Mouse (Mus musculus) left cerebral cortex, adult 8-10 months (tissue): Measurements from ENCODE around the gene Gm20604. TPM values are rescaled to one million over a fixed set of nuclear protein-coding genes. Genes with fewer than 3 reads are reported as not detected.
A peak's percentile ranks its signal among the peaks of the same experiment; 100 is the strongest.

Source experiments
- DNase-seq, 2 experiments: peaks; one replicate each; pipeline ENCODE4 v3.0.0; 2022; ENCODE audit warnings: low spot score in 2 of 2
- total RNA-seq, 4 experiments: library from RNA; stranded (reverse); gene quantifications; 2 replicates each; pipeline ENCODE4 v1.2.4; 2022

The Gm20604 gene
- total RNA-seq, 4 experiments from 2014 or later: 15.1 to 21.1 (median 18.1) TPM

GRCm38 (mm10) chr12:102706833-102707463 is 51.5 kb downstream of the Gm20604 start:
- no peak for DNase-seq

GRCm38 (mm10) chr12:102705906-102706640 is 52.4 kb downstream of the Gm20604 start:
- DNase-seq: no peak

GRCm38 (mm10) chr12:102705216-102705871 is 53.1 kb downstream of the Gm20604 start:
- peak; percentile 83 to 88 for DNase-seq

DNA sequence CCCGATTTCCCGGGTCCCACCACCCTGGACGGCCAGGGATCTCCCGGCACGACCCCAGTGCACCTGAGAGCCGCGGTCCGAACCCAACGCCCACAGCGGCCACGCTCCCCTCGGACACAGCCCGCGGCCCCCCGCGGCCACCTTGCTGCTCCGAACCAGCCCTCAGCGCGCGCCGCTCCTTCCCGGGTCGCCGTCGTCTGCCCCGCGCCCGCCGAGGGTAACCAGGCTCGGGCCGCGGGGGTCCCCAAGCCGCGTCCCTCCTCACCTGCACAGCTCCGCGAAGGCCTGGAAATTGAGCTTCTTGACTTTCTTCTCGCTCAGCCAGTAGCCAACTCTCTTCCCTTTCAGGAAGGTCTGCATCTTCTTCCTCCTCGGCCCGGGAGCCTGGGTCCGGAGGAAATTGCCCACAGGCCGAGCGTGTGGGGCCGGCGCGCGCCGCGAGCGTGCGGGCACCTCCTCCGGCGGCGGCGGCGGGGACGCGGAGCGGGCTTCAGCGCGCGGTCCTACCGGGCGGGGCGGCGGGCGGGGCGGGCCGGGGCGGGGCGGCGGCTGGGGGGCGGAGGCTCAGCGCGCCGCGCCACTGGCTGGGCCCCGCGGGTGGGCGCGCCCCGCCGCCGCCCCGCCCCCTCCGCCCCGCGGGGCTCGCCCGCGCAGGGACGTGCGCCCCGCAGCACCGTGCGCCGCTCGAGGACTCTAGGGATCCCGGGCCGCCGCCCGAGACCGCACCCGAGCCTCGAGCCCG is 53.8 kb downstream of the Gm20604 start, which contains the start of gene Itpk1:
Gene Itpk1, minus strand, starts transcription at position 474 of the 742 bp plus-strand sequence.
- no peak for DNase-seq

DNA sequence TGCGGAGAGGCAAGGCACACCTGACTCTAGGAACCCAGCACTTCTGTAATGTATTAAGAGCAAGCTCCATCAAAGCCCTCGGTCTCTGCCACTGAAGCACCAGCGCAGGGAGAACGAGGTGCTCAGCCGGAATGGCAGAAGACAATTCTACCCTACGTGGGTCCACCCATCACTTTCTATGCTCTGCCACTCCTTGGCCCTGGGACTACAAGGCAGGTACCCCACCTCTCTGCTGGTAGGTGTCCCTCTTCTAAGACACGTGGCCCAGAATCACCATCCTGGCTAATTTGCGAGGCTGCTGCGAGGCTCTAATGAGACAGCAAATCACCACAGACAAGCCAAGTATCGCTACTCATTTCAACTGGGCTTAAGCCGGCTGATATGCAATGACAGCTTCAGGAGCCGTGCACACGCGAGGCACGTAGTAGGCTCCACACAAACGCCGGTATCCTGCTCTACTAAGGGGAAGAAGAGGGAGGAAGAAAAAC is 54.5 kb downstream of the Gm20604 start:
- no peak for DNase-seq

- no peak for DNase-seq
These were observed 55.0 kb downstream of the Gm20604 start for GRCm38 (mm10) chr12:102703441-102703840.

DNA sequence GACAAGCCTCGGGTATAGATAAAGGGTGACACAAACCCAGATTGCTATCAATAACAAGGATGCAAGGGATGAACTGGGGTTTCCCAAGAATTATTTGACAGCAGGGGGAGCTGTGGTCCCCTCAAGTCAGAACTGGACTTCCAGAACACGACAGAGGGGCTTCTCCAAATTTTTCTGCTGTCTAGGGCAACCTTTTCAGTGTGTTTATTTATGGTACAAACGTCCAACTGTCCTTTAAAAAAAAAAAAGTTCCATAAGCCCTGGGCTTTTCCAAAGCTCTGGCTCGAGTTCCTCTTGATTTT is 55.4 kb downstream of the Gm20604 start:
- DNase-seq: no peak

GRCm38 (mm10) chr12:102702356-102703110 is 55.9 kb downstream of the Gm20604 start:
- no peak for DNase-seq

DNA sequence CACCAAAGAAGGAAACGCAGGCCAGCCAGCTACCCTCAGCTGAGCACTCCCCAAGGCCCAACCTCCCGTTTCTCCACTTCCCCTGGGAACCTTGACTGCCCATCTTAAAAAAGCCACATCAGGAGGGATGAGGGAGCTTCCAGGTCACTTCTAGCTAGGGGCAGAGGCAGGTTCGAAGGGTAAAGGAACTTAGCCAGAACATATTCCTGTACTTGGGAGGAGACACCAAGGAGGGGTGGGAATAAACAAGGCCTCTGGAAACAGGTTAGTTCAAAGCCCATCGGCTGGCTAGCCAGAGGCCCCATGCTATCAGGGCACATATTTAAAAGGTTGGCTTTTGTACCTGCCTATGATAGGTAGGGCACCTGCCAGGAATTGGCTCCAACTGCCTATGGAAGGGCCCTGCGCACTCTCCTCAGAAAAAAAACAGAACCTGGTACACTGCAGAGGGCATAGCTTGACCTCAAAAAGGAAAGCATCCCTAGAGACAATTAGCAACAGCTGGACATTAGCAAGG is 56.7 kb downstream of the Gm20604 start:
- DNase-seq: no peak

DNA sequence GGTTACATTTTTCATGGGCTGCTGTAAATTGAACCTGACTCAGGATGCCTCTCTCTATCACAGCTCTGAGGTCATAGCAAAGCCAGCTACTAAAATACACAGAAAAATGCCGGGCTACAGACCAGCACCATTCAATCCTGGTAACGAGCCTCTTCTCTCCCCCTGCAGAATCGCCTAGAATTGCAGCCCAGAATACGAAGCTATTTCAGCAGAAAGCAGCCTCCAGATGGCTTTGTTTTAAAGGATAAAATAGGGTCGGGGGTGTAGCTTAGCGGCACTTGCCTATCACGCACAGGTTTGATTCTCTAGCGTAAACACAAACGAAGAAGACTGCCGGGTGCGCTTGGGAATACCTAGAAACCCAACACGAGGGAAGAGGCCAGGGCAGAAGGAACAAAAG is 58.0 kb downstream of the Gm20604 start:
- no peak for DNase-seq

- DNase-seq: no peak
These were observed 59.3 kb downstream of the Gm20604 start for GRCm38 (mm10) chr12:102699156-102699555.

GRCm38 (mm10) chr12:102698089-102698684 is 60.3 kb downstream of the Gm20604 start:
- no peak for DNase-seq

GRCm38 (mm10) chr12:102697381-102697780 is 61.1 kb downstream of the Gm20604 start:
- DNase-seq: no peak

DNA sequence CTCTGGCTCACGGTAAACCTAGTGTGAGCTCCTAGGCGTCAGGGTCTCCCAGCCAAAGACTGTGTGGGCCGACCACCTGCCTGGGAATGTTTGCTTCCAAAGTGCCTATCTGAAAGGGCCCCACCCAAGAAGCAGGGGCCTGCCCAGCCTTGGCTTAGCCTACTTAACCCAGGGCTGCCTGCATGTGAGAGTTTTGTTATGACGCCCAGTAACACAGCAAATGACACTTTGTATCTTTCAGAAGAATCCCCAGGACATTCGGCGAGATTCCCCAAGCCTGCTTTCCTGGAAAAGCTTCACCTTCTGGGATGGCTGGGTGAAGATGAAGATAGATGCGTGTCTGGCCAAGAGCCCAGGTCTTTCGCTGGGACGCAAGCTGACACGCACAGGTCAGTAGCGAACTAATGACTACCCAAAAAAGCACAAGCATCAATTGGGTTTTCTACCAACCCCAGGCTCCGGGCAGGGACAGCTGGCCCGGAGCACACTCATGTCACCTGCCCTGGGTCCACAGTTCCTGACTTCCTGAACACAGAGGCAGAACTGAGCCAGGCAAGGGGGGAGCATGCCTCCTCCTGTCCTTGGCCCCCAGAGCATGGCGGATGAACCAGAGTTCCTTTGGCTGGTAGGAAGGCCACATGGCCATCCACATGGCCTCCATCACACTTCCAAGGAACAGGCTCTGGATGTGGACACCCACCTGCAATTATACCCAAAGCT is 61.7 kb downstream of the Gm20604 start:
- no peak for DNase-seq

DNA sequence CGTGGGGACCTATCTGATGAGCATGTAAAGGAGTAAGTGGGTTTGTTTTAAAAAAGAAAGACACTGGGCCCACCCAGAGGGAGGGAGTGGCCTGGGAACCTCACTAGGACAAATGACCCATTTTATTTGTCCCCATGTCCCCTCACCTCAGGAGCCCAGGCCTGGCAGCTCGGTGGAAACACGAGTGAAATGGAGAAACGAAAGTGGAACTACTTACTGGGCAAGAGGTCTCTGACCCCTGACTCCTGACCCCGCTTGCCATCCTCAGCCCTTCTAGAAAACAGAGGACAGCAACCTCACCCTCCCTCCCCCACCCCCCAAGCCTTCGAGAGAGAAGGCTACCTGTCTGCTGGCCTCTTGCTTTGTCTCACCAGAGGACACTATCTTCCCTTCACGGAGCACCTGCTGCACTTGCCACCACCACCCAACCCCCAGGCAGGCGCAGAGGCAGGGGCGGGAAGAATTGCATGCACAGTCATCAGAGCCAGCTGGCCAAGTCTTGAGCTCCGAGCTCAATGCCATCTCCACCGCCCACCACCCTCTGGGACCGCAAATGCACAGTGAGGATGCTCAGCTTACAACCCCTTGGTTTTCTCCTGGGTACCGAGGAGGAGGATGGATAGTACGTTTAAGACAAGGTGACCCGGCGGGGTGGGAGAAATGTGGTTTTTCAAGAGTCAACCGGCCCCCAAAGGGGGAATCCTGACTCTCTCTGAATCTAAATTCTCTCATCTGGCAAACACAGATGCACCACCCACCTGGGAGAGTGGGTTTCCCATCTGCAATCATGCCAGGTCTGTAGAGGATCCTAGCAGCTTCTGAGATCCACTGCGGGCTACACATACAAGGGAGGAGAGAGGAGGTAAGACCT is 62.9 kb downstream of the Gm20604 start:
- DNase-seq: peak; percentile 54 to 91

DNA sequence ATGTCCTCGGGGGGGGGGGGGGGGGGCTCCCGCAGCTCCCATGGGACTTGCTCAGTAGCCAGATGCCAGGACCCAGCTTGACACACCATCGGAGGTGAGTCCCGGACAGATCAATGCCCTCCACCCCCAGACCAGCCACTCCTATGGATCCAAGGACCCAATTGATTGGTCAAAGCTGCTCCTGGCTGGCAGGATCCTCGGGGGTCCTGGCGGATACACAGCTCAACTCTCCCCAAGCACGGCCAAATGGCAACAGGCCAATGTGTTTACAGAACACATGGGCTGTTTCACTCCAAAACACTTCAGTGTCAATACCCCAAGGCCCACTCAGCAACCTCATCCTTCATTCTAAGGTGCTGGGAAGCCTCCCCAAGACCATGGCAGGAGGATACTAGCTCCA is 66.7 kb downstream of the Gm20604 start:
- DNase-seq: no peak
